Mouse (Mus musculus): ENCODE measurements around the gene Ndufaf1. TPM values are rescaled to one million over a fixed set of nuclear protein-coding genes. Genes with fewer than 3 reads are reported as not detected.

Gene Ndufaf1
- 36.7 TPM for polyA plus RNA-seq (2021)

DNA sequence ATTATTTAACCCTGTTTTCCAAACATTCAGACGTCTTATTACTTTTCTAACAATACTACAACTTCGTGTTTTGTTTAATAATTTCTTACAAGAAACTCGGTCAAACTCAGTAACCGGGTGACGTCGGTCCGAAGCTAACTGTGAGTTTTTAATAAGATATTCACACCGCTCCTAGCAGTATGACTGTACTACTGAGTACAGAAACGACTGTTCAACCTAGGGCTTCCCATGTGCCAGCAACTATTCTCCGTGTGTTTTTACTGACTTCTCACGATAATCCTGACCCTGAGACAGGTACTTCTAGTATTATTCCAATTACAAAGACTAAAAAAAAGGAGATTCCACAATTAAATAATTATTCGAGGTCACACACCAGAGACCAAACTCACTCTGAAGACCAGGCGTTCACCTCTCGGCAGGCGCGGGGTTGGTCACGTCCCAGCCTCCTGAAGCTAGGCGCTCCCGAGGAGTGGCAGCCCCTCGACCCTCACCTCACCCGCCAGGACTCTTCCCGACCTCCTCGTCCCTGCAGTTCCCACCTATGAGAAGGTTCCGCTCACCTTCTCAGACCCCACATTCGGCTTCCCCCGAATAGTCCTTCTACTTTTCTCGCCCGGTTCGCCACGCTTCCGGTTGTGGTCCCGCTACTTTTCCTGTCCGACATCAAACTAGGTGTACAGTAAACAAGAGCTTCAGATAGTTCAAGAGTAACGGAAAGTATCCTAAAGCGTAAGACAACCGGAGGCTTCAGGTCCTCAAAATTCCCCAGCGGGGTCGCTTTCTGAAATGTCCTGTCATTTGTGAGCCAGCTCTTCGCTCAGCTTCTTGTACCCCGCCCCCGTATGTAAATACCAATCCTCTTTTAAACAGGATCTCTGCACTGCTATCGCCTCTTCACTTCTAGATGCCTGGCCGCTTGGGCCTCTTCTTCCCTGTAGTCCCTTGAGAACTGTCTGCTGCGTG, at the start of gene Ndufaf1:
Ndufaf1 (minus strand) TSS at position 608 of the 963 bp plus-strand sequence.
- in situ Hi-C loops (cut with MboI; ENCODE audit: low pct_unique_long_range_greater_than_20kb) = no loop called here
- ATAC-seq (no peak), DNase-seq (ENCODE audit: low read depth, low spot score) (peak; percentile 37)
- H3K27me3 ChIP-seq = no peaks in the 10 kb centered on the region
- POLR2A ChIA-PET = interaction anchor here (1.8 kb wide), 1 partner anchor 12 kb away, joined by 14 read pairs; the partner anchor contains the start of gene Rtf1
- TF ChIP-seq CTCF (IDR thresholded peaks at IDR 0.05) = no peak
- CTCF ChIA-PET = interaction anchor here (1.1 kb wide), 1 partner anchor 172 kb away, joined by 3 read pairs; no protein-coding TSS in a partner anchor

DNA sequence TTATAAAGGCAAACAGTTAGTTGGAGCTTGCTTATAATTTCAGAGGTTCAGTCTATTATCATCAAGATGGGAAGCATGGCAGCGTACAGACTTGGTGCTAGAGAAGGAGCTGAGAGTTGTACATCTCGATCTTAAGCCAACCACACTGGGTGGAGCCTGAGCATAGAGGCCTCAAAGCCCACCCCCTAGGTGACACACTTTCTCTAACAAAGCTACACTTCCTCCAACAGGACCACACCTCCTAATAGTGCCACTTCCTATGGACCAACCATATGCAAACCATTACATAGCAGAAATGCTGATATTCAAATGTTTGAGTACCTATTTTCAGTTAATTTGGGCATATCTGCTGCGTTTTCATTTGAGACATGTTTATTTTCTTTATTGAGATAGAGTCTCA, 47.4 kb upstream of the Ndufaf1 start:
- in situ Hi-C loops (cut with MboI; ENCODE audit: low pct_unique_long_range_greater_than_20kb) = no loop called here
- DNase-seq (ENCODE audit: low read depth, low spot score) (no peak), ATAC-seq (no peak)
- ChIA-PET CTCF (no interaction called here), POLR2A (no interaction called here)
- TF ChIP-seq CTCF (IDR thresholded peaks at IDR 0.05) = no peak
- H3K27me3 ChIP-seq = no peaks in the 10 kb centered on the region

DNA sequence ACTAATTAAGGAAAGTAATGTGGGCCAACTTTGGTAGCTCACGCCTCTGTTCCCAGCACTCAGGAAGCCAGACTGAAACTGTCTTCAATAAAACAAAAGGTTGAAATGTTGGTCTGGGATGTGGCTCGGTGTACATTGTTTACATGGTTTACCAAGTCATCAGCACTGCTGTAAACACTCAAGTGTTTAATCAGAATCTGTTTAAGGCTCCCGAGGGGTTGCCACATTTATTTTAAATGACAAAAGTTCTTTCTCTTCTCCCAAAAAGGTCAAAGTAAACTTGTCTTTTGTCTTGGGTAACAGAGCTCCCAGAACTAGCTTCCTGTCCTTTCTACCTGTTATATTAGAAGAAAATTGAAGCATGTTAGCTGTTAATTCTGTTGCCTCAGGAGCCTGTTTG, 45.0 kb upstream of the Ndufaf1 start:
- POLR2A ChIA-PET = no interaction called here
- in situ Hi-C loops (cut with MboI; ENCODE audit: low pct_unique_long_range_greater_than_20kb) = no loop called here

DNA sequence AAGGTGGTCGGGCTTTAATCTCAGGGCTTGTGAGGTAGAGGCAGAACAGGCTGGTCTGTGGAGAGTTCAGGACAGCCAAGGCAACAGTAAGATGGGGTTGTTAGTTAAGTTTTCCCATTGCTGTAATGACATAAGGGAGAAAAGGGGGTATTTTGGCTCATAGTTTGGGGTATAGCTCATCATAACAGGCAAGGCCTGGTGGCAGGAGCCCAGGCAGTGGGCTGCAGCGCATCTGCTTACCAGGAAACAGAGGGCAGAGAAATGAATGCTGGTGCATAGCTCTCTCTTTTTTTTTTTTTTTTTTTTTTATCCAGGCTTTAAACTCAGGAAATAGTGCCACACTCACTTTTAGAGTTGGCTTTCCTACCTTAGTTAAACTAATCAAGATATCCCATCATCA, 40.5 kb upstream of the Ndufaf1 start:
- POLR2A ChIA-PET = interaction anchor here (0.6 to 1.0 kb wide), 3 partner anchors 15 to 22 kb away, joined by 3 to 7 read pairs (median 4); no protein-coding TSS in a partner anchor

More for the DNA sequence above, 45.0 kb upstream of the Ndufaf1 start:
- DNase-seq (ENCODE audit: low read depth, low spot score) (no peak), ATAC-seq (no peak)
- no peak for TF ChIP-seq CTCF (IDR thresholded peaks at IDR 0.05)
- H3K27me3 ChIP-seq = no peaks in the 10 kb centered on the region
- CTCF ChIA-PET = interaction anchor here (1.2 kb wide), 1 partner anchor 12 kb away, joined by 3 read pairs; no protein-coding TSS in a partner anchor

DNA sequence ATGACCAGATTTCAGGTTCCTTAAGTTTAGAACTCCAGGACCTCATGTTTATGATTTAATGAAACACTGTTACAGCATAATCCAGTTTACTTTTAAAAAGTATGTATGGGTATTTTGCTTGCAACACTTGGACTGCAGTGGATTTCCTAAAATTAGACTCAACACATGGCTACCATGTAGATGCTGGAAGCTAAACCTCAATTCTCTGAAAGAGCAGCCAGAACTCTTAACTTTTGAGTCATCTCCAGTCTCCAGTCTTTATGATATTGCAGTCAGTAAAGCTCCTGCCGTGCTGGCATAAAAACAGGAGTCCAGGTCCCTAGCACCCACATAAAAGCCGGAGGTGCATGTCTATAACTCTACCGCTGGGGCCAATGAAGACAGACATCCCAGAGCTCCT, 37.3 kb upstream of the Ndufaf1 start:
- ChIA-PET CTCF (no interaction called here), POLR2A (no interaction called here)
- ATAC-seq (no peak), DNase-seq (ENCODE audit: low read depth, low spot score) (no peak)
- no peak for TF ChIP-seq CTCF (IDR thresholded peaks at IDR 0.05)
- no peaks in the 10 kb centered on the region for H3K27me3 ChIP-seq
- in situ Hi-C loops (cut with MboI; ENCODE audit: low pct_unique_long_range_greater_than_20kb) = no loop called here

More for the DNA sequence above, 40.5 kb upstream of the Ndufaf1 start:
- CTCF ChIA-PET = no interaction called here
- TF ChIP-seq CTCF (IDR thresholded peaks at IDR 0.05) = no peak
- ATAC-seq (no peak), DNase-seq (ENCODE audit: low read depth, low spot score) (no peak)
- H3K27me3 ChIP-seq = no peaks in the 10 kb centered on the region
- in situ Hi-C loops (cut with MboI; ENCODE audit: low pct_unique_long_range_greater_than_20kb) = no loop called here

DNA sequence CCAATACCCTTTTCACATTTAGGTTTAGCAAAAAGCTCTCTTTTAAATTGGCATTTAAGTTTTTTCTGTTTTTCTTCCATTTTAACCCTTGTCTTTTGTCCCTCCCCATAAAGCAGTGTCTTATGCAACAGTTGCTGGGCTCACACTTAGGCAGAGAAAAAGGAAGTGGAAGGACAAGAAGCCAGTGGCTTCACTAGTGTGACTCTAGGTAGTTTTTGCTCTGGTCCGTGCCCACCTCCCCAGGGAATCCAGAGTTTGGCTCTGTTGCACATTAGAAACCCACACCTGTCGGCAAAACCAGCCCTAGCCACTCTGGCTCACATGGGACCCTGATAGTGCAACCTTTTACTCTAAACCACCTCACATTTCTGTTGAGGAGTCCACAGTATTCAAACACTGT, 35.8 kb upstream of the Ndufaf1 start:
- ATAC-seq (no peak), DNase-seq (ENCODE audit: low read depth, low spot score) (no peak)
- in situ Hi-C loops (cut with MboI; ENCODE audit: low pct_unique_long_range_greater_than_20kb) = no loop called here
- CTCF ChIA-PET = no interaction called here
- H3K27me3 ChIP-seq = no peaks in the 10 kb centered on the region
- no peak for TF ChIP-seq CTCF (IDR thresholded peaks at IDR 0.05)
- POLR2A ChIA-PET = no interaction called here

DNA sequence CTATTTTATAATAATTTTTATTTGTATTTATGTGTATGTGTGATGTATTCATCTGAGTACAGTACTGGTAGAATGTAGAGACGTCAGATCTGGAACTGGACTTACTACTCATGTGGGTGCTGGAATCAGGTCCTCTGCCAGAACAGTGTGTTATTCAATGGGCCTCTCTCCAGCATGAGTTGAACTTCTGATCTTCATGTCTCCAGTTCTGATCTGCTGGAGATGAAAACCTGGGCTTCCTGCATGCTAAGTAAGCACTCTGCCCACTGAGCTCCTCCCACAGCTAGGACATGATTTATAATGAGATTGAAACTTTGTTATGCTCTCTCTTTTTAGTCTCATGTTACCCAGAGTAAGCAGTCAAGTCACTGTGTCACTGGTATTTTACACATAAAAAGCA, 33.5 kb upstream of the Ndufaf1 start:
- H3K27me3 ChIP-seq = no peaks in the 10 kb centered on the region
- TF ChIP-seq CTCF (IDR thresholded peaks at IDR 0.05) = no peak
- ChIA-PET CTCF (interaction anchor here (0.7 to 1.5 kb wide), 3 partner anchors 9 to 18 kb away, joined by 3 read pairs; no protein-coding TSS in a partner anchor), POLR2A (no interaction called here)
- no peak for DNase-seq (ENCODE audit: low read depth, low spot score)
- ATAC-seq = no peak
- in situ Hi-C loops (cut with MboI; ENCODE audit: low pct_unique_long_range_greater_than_20kb) = no loop called here

DNA sequence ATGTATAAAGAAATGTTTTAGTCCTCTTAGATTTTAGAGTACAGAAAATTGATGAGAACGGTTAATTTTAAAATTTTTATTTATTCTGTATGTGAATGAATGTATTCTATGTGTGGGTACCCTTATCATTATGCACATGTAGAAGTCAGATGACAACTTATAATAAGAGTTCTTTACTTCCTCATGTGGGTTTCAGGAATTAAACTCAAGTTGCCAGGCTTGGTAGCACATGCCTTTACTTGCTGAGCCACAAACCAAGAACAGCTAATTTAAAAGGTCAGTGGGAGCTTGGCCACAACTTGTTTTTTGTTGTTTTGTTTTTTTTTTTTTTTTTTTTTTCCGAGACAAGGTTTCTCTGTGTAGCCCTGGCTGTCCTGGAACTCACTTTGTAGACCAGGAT, 32.2 kb upstream of the Ndufaf1 start:
- DNase-seq (ENCODE audit: low read depth, low spot score) = no peak
- H3K27me3 ChIP-seq = no peaks in the 10 kb centered on the region
- TF ChIP-seq CTCF (IDR thresholded peaks at IDR 0.05) = no peak
- ChIA-PET POLR2A (no interaction called here), CTCF (interaction anchor here (1.2 to 1.5 kb wide), 2 partner anchors 11 to 13 kb away, joined by 3 read pairs; no protein-coding TSS in a partner anchor)
- ATAC-seq = no peak
- in situ Hi-C loops (cut with MboI; ENCODE audit: low pct_unique_long_range_greater_than_20kb) = no loop called here

DNA sequence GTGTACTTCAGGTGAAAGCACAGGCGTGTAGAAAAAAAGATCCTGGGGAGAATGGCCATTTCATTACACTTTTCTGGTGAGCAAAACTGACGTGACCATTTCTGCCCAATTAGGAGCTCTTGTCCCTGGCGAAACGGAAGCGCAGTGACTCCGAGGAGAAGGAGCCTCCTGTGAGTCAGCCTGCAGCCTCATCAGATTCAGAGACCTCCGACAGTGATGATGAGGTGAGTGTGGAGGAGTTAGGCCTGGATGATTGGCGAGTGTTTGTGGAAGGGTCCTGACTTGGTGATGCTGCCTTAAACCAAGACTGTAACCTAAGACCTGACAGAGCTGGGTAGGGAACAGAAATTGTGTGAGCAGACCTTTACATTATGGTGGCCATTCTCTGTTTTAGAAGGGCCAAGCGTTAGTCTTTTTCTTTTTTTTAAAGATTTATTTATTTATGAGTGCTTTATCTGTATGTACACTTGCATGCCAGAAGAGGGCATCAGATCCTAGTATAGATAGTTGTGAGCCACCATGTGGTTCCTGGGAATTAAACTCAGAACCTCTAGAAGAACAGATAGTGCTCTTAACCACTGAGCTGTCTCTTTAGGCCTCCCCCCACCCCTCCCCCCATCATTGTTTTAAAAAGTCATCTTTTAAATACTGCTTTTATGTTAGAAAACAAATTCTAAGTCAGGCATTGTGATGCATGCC, 29.5 kb upstream of the Ndufaf1 start:
- peak; percentile 54 for TF ChIP-seq CTCF (IDR thresholded peaks at IDR 0.05)
- DNase-seq (ENCODE audit: low read depth, low spot score) = no peak
- in situ Hi-C loops (cut with MboI; ENCODE audit: low pct_unique_long_range_greater_than_20kb) = no loop called here
- no peak for ATAC-seq
- ChIA-PET POLR2A (interaction anchor here (0.6 kb wide), 1 partner anchor 999 kb away, joined by 3 read pairs; no protein-coding TSS in a partner anchor), CTCF (interaction anchor here (0.9 to 2.1 kb wide), 2 partner anchors 22 to 36 kb away, joined by 3 to 6 read pairs; no protein-coding TSS in a partner anchor)
- H3K27me3 ChIP-seq = no peaks in the 10 kb centered on the region

DNA sequence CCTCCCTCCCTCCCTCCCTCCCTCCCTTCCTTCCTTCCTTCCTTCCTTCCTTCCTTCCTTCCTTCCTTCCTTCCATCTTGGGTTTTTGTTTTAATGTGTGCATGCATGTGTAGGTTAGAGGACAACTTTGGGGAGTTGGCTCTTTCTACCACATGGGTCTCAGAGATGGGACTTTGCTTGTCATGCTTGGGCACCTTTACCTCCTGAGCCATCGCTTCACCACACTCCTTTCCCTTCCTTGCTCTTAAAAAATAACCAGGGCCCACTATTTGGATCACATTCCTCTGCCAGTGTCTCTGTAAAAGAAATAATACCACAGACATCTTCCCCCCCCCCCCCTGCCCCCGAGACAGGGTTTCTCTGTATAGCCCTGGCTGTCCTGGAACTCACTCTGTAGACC, 21.1 kb upstream of the Ndufaf1 start:
- DNase-seq (ENCODE audit: low read depth, low spot score) = no peak
- in situ Hi-C loops (cut with MboI; ENCODE audit: low pct_unique_long_range_greater_than_20kb) = no loop called here
- POLR2A ChIA-PET = no interaction called here
- no peaks in the 10 kb centered on the region for H3K27me3 ChIP-seq
- no peak for ATAC-seq
- CTCF ChIA-PET = no interaction called here
- TF ChIP-seq CTCF (IDR thresholded peaks at IDR 0.05) = no peak

Data from Patski (cell line).